Mouse (Mus musculus) right cerebral cortex, postnatal 25 days (tissue): ENCODE results near the gene Sugp1.
"Not testable (repeated sequence)": the region's sequence is repeated elsewhere in the genome, so short reads cannot be mapped to it uniquely, and the experiment has no call there.

ENCODE experiments used
- DNase-seq: peaks from one replicate; pipeline ENCODE4 v3.0.0; 2022

Gene Sugp1

GRCm38 (mm10) chr8:70049662-70050061 is 7.0 kb downstream of the Sugp1 start:
- no peak for DNase-seq

GRCm38 (mm10) chr8:70050434-70050833 is 7.8 kb downstream of the Sugp1 start:
- DNase-seq, result not testable (repeated sequence)

DNA sequence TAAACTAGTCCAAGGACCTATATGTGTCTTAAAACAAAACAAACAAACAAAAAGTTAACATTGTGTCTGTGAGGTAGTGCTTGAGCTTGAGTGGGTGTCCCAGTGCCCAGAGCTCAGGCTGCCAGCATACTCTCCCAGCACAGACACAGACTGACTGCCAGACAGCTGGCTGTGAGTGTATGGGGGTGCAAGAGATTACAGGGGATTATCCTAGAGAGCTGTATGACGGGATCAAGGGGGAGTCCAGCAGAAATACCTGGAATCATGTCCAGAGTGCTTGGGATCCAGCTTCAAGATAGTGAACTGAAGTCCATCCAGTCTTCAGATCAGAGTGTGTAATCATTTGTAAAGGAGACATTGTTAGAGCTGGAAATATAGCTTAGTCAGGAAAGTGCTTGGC is 15.1 kb downstream of the Sugp1 start:
- DNase-seq, result no peak

DNA sequence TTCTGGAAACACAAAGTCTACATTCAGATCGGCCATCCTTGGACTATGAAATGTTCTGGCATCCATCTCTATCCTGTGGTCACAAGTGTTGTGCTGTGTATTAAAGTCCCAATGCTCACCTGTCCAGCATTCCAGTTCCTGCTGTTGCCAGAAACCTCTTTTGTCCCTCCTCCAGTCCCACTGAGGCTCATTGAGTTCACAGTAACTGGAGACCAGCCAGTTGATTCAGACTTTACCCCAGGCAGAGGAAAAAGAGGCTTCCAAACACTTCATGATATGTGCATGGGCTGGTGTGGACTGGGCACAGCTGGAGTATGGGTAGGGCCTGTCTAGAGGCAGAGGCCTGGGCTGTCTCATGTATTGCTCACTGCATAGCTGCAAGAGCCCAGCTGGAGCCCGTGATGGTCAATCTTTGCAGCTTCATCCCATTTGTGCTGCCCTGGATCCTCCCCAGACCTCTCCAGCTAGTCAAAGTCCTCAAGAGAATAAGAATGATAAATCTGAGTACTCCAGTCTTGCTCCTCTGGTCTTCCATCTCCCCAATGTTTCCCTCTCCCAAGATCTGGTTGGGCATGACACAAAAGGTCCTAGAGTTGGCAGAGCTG is 29.3 kb downstream of the Sugp1 start:
- DNase-seq, result no peak

GRCm38 (mm10) chr8:70072441-70073069 is 29.9 kb downstream of the Sugp1 start, which contains the start of gene Tm6sf2:
Tm6sf2 (plus strand) TSS chr8:70072924.
- DNase-seq, result no peak

DNA sequence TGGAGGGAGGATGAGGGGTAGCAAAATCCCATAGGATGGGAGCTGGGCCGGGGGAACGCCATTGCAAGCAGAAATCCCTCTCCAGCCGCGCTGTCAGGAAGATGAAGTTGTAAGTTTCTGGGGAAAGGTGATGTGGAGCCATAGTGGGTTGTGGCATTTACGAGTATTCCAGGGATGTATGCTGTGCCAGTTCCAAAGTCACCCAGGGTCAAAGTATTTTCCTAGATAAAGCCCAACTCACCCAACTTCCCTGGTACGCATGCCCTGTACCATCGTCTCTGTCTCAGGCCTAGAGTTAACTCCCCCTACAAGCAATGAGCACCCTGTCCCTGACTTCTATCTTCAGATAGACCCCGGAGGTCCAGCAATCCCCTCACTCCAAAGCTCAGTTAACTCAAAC is 30.5 kb downstream of the Sugp1 start:
- no peak for DNase-seq

DNA sequence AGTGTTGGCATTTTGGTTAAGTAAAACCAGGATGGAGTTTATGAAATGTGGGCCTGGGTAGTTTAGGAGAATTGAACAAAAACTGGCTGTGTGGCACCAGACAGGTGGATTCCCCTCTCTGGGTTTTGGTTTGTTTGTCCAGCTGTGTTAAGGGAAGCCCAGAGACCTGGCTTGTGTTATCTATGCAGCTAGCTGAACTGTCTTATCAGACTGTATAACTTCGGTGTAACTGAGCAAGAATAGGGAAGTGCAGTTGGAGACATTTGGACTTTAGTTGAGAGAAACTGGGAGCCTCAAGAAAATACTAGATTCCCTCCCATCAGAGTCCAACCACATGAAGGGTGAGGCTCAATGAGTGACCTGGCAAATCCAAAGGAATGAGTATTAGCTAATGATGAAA is 31.1 kb downstream of the Sugp1 start:
- DNase-seq, result no peak

DNA sequence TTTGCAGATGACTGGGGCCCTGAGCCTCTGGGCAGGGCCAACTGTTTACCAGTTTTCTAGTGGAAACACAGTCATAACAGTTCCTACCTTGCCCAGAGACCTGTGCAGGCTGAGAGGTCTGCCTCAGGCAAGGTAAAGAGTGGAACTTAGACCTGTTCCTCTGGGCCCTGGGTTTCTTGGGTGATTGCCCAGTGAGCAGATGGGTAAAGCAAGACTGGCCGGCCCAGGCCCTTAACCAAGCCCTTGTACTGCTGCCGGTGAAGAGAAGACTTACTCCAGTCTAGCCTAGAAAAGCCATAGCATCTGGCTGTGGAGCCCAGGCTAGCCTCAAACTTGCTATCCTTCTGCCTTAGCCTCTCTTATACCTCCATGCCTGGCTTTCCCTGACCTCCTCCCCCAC is 39.4 kb downstream of the Sugp1 start:
- no peak for DNase-seq

- peak; percentile 68 for DNase-seq
Observed at GRCm38 (mm10) chr8:70083285-70083684, 40.7 kb downstream of the Sugp1 start, which contains the start of gene Hapln4. Hapln4 (plus strand) TSS chr8:70083457.

GRCm38 (mm10) chr8:70084191-70085065 is 41.8 kb downstream of the Sugp1 start:
- no peak for DNase-seq

DNA sequence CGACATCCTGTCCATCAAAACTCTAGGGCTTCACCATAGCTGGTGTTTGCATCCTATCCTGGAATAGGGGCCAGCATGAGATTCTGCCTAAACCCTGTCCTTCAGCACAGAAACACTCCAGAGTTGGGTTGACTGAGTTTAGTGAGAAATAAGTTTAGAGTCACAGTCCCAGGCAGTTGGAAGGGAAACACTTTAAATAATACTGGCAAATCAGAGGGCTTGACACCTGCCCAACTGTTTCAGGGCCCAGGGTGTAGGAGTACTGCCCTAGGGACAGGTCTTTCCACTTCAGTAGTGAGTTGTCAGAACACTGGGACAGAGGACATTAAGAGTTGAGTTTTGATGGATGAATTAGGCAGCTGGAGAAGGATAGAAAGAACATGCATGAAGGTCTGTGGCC is 43.5 kb downstream of the Sugp1 start:
- no peak for DNase-seq

DNA sequence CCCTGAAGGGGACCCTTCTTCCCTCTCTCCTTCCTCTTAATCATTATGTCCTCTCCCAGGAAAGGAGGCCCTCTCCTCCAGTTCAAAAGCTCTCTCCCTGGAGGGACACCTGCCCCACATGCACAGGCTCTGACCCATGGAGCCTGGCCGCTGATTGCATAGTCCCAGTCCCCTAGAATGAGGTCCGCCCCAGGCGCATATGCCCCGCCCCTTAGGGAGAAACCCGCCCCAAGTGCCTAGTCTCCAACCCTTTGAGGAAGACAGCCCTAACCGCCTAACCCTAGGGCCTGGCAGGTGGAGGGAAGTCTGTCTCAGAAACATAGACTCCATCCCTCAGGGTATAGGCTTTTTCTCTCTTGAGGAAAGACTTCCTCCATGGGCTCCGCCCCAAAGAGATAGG is 44.6 kb downstream of the Sugp1 start:
- no peak for DNase-seq

DNA sequence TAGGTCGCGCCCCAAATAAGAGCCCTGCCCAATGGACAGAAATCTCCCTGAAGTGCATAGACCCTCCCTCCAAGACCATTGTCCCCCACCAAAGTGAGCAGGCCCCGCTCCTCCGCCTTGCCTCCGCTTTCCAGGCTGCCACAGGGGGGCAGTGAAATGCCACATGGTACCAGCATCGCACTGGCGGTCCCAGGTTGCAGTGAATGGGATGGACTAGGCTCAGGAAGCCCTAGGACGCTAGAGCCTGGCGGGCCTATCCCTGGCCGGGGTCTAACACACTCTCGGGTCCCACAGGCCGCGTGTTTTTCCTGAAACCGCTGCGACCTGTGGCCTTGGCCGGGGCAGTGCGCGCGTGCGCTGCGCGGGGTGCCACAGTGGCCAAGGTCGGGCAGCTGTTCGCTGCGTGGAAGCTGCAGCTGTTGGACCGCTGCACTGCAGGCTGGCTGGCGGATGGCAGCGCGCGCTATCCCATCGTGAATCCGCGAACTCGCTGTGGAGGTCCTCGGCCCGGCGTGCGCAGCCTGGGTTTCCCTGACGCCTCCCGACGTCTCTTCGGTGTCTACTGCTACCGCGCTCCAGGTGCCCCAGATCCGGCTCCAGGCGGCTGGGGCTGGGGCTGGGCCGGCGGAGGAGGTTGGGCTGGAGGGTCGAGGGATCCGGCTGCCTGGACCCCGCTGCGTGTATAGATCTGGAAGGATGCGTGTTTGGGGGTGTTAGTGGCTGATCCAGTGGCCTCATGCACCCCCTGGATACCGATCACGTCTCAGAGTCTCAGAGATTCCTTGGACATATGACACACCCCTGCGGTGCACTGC is 45.4 kb downstream of the Sugp1 start:
- peak; percentile 76 for DNase-seq

DNA sequence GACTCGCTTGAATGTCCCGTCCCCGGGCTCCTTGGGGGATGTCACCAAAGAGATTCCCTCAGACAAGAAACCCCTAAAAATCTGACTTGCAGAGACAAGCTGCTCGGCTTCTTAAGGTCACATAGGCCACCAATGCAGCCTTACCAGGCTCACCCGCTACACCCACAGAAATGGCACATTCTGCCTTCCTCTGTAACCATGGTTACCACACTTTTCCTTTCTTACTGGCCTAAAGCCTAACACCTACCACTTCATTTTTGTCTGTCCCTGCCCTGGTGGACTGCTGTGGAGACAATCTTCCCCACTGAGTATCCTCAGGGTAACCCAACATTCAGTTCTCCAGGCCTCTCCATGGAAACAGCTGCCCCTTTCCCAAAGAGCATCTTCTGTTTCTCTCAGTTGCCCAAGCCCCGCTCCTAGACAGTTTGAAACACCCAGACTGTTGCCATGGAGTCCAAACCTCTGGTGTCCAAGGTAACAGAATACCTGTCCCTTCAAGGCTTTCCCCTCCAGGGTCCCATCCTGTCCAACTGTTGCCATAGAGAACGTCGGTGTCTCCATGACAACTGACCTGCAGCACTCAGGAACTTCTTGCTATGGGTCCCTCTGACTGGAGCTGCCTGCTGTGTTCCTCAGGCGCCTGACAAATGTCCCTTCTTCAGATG is 46.8 kb downstream of the Sugp1 start:
- no peak for DNase-seq

DNA sequence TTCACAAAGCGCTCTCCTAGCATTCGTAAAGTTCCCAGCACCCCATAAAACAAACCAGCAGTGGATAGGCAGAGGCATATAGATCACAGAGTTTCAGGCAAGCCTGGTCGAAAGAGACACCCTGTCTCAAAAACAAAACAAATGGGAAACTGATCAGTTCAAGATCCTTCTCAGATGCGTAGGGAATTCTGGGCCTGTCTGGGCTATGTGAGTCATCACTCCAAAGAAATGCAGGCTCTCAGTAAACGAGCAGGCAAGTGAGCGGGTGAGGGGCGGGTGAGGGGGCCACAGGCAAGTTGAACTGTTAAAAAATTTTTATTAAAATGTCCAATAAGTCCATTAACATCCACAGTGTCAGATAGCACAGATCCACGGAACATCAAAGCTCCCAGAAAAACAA is 50.2 kb downstream of the Sugp1 start:
- DNase-seq, result no peak

DNA sequence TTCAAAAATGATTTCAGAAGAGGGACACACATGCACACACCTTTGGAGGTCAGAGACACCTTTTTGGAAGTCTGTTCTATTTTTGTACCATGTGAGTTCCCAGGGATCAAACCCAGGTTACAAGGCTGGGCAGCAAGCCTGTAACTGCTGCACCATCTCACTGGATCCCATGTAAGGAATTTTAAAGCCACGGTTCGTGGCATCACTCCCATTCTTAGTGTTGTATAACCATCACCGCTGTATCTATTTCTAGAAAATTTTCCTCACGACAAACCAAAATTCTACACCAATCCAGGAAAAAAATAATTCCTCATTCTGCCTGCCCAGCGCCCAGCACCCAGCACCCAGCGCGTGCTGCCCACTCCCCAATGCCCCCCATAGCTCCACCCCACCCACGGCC is 56.7 kb downstream of the Sugp1 start:
- no peak for DNase-seq

GRCm38 (mm10) chr8:70100241-70100640 is 57.6 kb downstream of the Sugp1 start:
- DNase-seq, result no peak

DNA sequence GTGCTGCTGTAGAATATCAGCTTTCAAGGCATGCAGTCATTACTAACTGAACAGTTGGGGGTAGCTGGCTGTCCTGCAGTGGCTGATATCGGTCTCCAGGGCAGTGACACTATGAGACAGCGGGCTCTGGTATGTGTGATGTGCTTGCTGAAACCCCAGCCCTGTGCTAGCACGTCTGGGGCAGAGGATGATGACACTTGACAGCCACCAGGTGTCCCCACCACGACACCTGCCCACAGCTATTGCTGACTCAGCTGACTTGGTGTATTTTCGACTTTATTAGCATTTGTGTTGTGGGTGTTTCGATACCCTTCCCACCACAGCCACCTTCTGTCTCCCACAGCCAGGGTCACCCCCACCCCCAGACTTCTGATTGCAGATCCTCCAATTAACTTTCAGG is 61.9 kb downstream of the Sugp1 start:
- no peak for DNase-seq

- no peak for DNase-seq
Observed at GRCm38 (mm10) chr8:70104922-70105321, 62.3 kb downstream of the Sugp1 start.

- no peak for DNase-seq
Observed at GRCm38 (mm10) chr8:70110451-70110850, 67.8 kb downstream of the Sugp1 start.

DNA sequence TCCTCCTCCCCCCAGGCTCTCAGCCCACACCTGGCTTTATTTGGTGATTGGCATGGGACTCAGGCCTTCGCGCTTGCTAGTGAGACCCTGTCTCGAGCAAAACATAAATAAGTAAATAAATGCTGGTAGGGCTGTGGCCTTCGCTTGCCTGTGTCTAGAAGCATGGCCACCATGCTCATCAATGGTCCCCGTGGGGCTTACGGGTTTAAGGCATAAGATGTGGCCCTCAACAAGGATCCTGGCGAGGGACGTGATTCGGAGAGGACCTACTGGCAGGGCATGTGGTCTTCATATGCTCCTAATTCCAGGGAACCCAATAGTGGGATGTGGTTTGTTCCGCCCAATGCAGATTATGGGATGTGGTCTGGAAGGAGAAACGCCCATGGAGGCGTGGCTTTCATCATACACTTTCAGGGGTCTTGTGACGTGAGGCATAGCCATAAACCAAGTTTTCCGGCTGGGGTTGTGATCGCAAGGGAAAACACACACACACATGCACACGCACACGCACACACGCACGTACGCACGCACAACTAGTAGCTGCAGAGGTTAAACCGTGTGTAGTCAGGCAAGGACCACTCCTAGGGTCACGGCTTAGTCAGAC is 68.7 kb downstream of the Sugp1 start:
- DNase-seq, result no peak

- DNase-seq, result no peak
Observed at GRCm38 (mm10) chr8:70112401-70113016, 69.9 kb downstream of the Sugp1 start.
